Mouse (Mus musculus): ENCODE data around the gene Oprm1. TPM values are rescaled to one million over a fixed set of nuclear protein-coding genes. Genes with fewer than 3 reads are reported as not detected.

Oprm1 gene
- total RNA-seq, 1 experiment: not detected

- no peak overlapping the region for H3K27ac ChIP-seq (ENCODE audit: insufficient read depth, low read depth, low read length, poor library complexity, severe bottlenecking)
- H3K9me3 ChIP-seq (ENCODE audit: control insufficient read depth, insufficient read depth, low read depth, low read length): no peaks in the 10 kb centered on the region
- TF ChIP-seq MAFK (IDR thresholded peaks at IDR 0.05; ENCODE audit: insufficient read depth, low read depth, low read length) (no peak), HCFC1 (IDR thresholded peaks at IDR 0.05; ENCODE audit: borderline replicate concordance, insufficient read depth, low read length) (no peak), ZNF384 (IDR thresholded peaks at IDR 0.05; ENCODE audit: low read depth, low read length) (no peak), ZC3H11A (IDR thresholded peaks at IDR 0.05; ENCODE audit: borderline replicate concordance, low read depth, low read length) (no peak), CHD2 (IDR thresholded peaks at IDR 0.05; ENCODE audit: low read depth, low read length) (no peak)
- in situ Hi-C loops (cut with MboI; ENCODE audit: low sequenced_read_pairs in 2 of 2, unreplicated experiment in 2 of 2): no loop called here
- H3K4me1 ChIP-seq (ENCODE audit: control insufficient read depth in 2 of 2, insufficient read depth in 2 of 2, low read length in 2 of 2, poor library complexity in 1 of 2): no peaks in the 10 kb centered on the region
- H3K4me3 ChIP-seq (ENCODE audit: insufficient read depth in 1 of 2, low read depth in 1 of 2, low read length in 2 of 2, poor library complexity in 1 of 2, severe bottlenecking in 1 of 2): no peak overlapping the region
- no peaks in the 10 kb centered on the region for H3K36me3 ChIP-seq (ENCODE audit: control insufficient read depth, insufficient read depth, low read length, poor library complexity, severe bottlenecking)
- no peak for DNase-seq (ENCODE audit: low read depth, low spot score)
- no peak overlapping the region for H3K9ac ChIP-seq (ENCODE audit: insufficient read depth, low read depth, low read length, poor library complexity, severe bottlenecking)
Observed at GRCm38 (mm10) chr10:6895796-6896195, 137.5 kb downstream of the Oprm1 start.

GRCm38 (mm10) chr10:6896659-6897303 lies 138.5 kb downstream of the Oprm1 start:
- in situ Hi-C loops (cut with MboI; ENCODE audit: low sequenced_read_pairs in 2 of 2, unreplicated experiment in 2 of 2): no loop called here
- no peak for DNase-seq (ENCODE audit: low read depth, low spot score)
- no peak overlapping the region for H3K27ac ChIP-seq (ENCODE audit: insufficient read depth, low read depth, low read length, poor library complexity, severe bottlenecking)
- H3K4me1 ChIP-seq (ENCODE audit: control insufficient read depth in 2 of 2, insufficient read depth in 2 of 2, low read length in 2 of 2, poor library complexity in 1 of 2): no peaks in the 10 kb centered on the region
- no peaks in the 10 kb centered on the region for H3K36me3 ChIP-seq (ENCODE audit: control insufficient read depth, insufficient read depth, low read length, poor library complexity, severe bottlenecking)
- H3K4me3 ChIP-seq (ENCODE audit: insufficient read depth in 1 of 2, low read depth in 1 of 2, low read length in 2 of 2, poor library complexity in 1 of 2, severe bottlenecking in 1 of 2): no peak overlapping the region
- no peak overlapping the region for H3K9ac ChIP-seq (ENCODE audit: insufficient read depth, low read depth, low read length, poor library complexity, severe bottlenecking)
- no peak for TF ChIP-seq HCFC1 (IDR thresholded peaks at IDR 0.05; ENCODE audit: borderline replicate concordance, insufficient read depth, low read length)
- TF ChIP-seq MAFK (IDR thresholded peaks at IDR 0.05; ENCODE audit: insufficient read depth, low read depth, low read length): no peak
- TF ChIP-seq ZNF384 (IDR thresholded peaks at IDR 0.05; ENCODE audit: low read depth, low read length): no peak
- no peak for TF ChIP-seq ZC3H11A (IDR thresholded peaks at IDR 0.05; ENCODE audit: borderline replicate concordance, low read depth, low read length)
- no peak for TF ChIP-seq CHD2 (IDR thresholded peaks at IDR 0.05; ENCODE audit: low read depth, low read length)
- H3K9me3 ChIP-seq (ENCODE audit: control insufficient read depth, insufficient read depth, low read depth, low read length): no peaks in the 10 kb centered on the region

- H3K9me3 ChIP-seq (ENCODE audit: control insufficient read depth, insufficient read depth, low read depth, low read length): no peaks in the 10 kb centered on the region
- in situ Hi-C loops (cut with MboI; ENCODE audit: low sequenced_read_pairs in 2 of 2, unreplicated experiment in 2 of 2): no loop called here
- DNase-seq (ENCODE audit: low read depth, low spot score): no peak
- no peaks in the 10 kb centered on the region for H3K4me1 ChIP-seq (ENCODE audit: control insufficient read depth in 2 of 2, insufficient read depth in 2 of 2, low read length in 2 of 2, poor library complexity in 1 of 2)
- no peak overlapping the region for H3K9ac ChIP-seq (ENCODE audit: insufficient read depth, low read depth, low read length, poor library complexity, severe bottlenecking)
- TF ChIP-seq ZNF384 (IDR thresholded peaks at IDR 0.05; ENCODE audit: low read depth, low read length): no peak
- no peak for TF ChIP-seq CHD2 (IDR thresholded peaks at IDR 0.05; ENCODE audit: low read depth, low read length)
- TF ChIP-seq ZC3H11A (IDR thresholded peaks at IDR 0.05; ENCODE audit: borderline replicate concordance, low read depth, low read length): no peak
- no peak for TF ChIP-seq HCFC1 (IDR thresholded peaks at IDR 0.05; ENCODE audit: borderline replicate concordance, insufficient read depth, low read length)
- no peak for TF ChIP-seq MAFK (IDR thresholded peaks at IDR 0.05; ENCODE audit: insufficient read depth, low read depth, low read length)
- no peak overlapping the region for H3K4me3 ChIP-seq (ENCODE audit: insufficient read depth in 1 of 2, low read depth in 1 of 2, low read length in 2 of 2, poor library complexity in 1 of 2, severe bottlenecking in 1 of 2)
- no peak overlapping the region for H3K27ac ChIP-seq (ENCODE audit: insufficient read depth, low read depth, low read length, poor library complexity, severe bottlenecking)
- H3K36me3 ChIP-seq (ENCODE audit: control insufficient read depth, insufficient read depth, low read length, poor library complexity, severe bottlenecking): no peaks in the 10 kb centered on the region
Observed at GRCm38 (mm10) chr10:6900126-6900525, 141.8 kb downstream of the Oprm1 start.

- DNase-seq (ENCODE audit: low read depth, low spot score): no peak
- Histone ChIP-seq H3K36me3 (ENCODE audit: control insufficient read depth, insufficient read depth, low read length, poor library complexity, severe bottlenecking) (no peaks in the 10 kb centered on the region), H3K4me3 (ENCODE audit: insufficient read depth in 1 of 2, low read depth in 1 of 2, low read length in 2 of 2, poor library complexity in 1 of 2, severe bottlenecking in 1 of 2) (no peak overlapping the region), H3K9ac (ENCODE audit: insufficient read depth, low read depth, low read length, poor library complexity, severe bottlenecking) (no peak overlapping the region), H3K9me3 (ENCODE audit: control insufficient read depth, insufficient read depth, low read depth, low read length) (no peaks in the 10 kb centered on the region), H3K4me1 (ENCODE audit: control insufficient read depth in 2 of 2, insufficient read depth in 2 of 2, low read length in 2 of 2, poor library complexity in 1 of 2) (no peaks in the 10 kb centered on the region), H3K27ac (ENCODE audit: insufficient read depth, low read depth, low read length, poor library complexity, severe bottlenecking) (no peak overlapping the region)
- in situ Hi-C loops (cut with MboI; ENCODE audit: low sequenced_read_pairs in 2 of 2, unreplicated experiment in 2 of 2): no loop called here
- no peak for TF ChIP-seq ZC3H11A (IDR thresholded peaks at IDR 0.05; ENCODE audit: borderline replicate concordance, low read depth, low read length)
- TF ChIP-seq CHD2 (IDR thresholded peaks at IDR 0.05; ENCODE audit: low read depth, low read length): no peak
- no peak for TF ChIP-seq HCFC1 (IDR thresholded peaks at IDR 0.05; ENCODE audit: borderline replicate concordance, insufficient read depth, low read length)
- TF ChIP-seq ZNF384 (IDR thresholded peaks at IDR 0.05; ENCODE audit: low read depth, low read length): no peak
- TF ChIP-seq MAFK (IDR thresholded peaks at IDR 0.05; ENCODE audit: insufficient read depth, low read depth, low read length): no peak
Observed at GRCm38 (mm10) chr10:6901819-6902393, 143.6 kb downstream of the Oprm1 start.

All from ES-E14 (cell line).